11 mouse cellular contexts compared by ENCODE assay signal in genomic region chr2:35373003-35373402, GRCm38 (mm10). TPM values are rescaled to one million over a fixed set of nuclear protein-coding genes. Genes with fewer than 3 reads are reported as not detected.
A peak's percentile ranks its signal among the peaks of the same experiment; 100 is the strongest.
DNase-seq lines count a peak whose midpoint lies in the region; ATAC-seq and TF ChIP-seq lines count a peak whose summit lies in the region.
"Had no signal": no experiment of that assay in that cellular context is flagged by ENCODE, and none has a peak within 500 bp of the region (broad histone marks: within the 10 kb centered on the region; RNA-seq: fewer than 3 reads in every experiment).

No protein-coding gene starts in this region.

- intact Hi-C loops in gastrocnemius, postnatal 36 days (cut with DNase I), result no loop called here

- WGBS in neural tube, embryonic 15.5 days, result 23% methylated on average over 3 of the region's 3 CpGs
- 18% methylated on average over 3 of the region's 3 CpGs for WGBS in lung, embryonic 14.5 days

- no peak overlapping the region for H3K27ac ChIP-seq in neural tube, embryonic 15.5 days (replicated peaks)
- no peak overlapping the region for H3K27ac ChIP-seq in lung, embryonic 14.5 days (ENCODE audit: low read depth)
- H3K27ac ChIP-seq: hindbrain, embryonic 15.5 days had no signal

- peak; percentile 72 for TF ChIP-seq CTCF in lung, embryonic 14.5 days (IDR thresholded peaks at IDR 0.05; ENCODE audit: low read depth)

- H3K4me1 ChIP-seq in neural tube, embryonic 15.5 days, result no peaks in the 10 kb centered on the region
- H3K4me1 ChIP-seq in lung, embryonic 14.5 days (ENCODE audit: insufficient read depth), result no peaks in the 10 kb centered on the region
- H3K4me1 ChIP-seq: hindbrain, embryonic 15.5 days had no signal

- H3K9ac ChIP-seq in neural tube, embryonic 15.5 days (replicated peaks), result no peak overlapping the region
- H3K9ac ChIP-seq in lung, embryonic 14.5 days, result no peak overlapping the region
- H3K9ac ChIP-seq: hindbrain, embryonic 15.5 days had no signal

- ATAC-seq in neural tube, embryonic 15.5 days (ENCODE audit: low FRiP score), result no peak
- ATAC-seq in lung, embryonic 14.5 days (ENCODE audit: insufficient read depth), result no peak

- no peaks in the 10 kb centered on the region for H3K9me3 ChIP-seq in neural tube, embryonic 15.5 days (replicated peaks)
- no peaks in the 10 kb centered on the region for H3K9me3 ChIP-seq in lung, embryonic 14.5 days (ENCODE audit: low read depth, low read length)
- H3K9me3 ChIP-seq: hindbrain, embryonic 15.5 days had no signal

- peak; percentile 7 for DNase-seq in gastrocnemius, adult 18-20 months (ENCODE audit: low spot score)
- no peak for DNase-seq in gastrocnemius, postnatal 36 days
- peak; percentile 49 for DNase-seq in neural tube, embryonic 10.5 days (ENCODE audit: extremely low spot score, low spot score)
- peak; percentile 71 for DNase-seq in embryo, embryonic 10 days (ENCODE audit: low spot score)
- peak; percentile 79 for DNase-seq in lung, embryonic 14.5 days
- DNase-seq in thymus, postnatal 25 days, result peak; percentile 48
- no peak for DNase-seq in urinary bladder, postnatal 10 days (ENCODE audit: low spot score)

- no peaks in the 10 kb centered on the region for H3K27me3 ChIP-seq in neural tube, embryonic 15.5 days (replicated peaks)
- no peaks in the 10 kb centered on the region for H3K27me3 ChIP-seq in lung, embryonic 14.5 days (ENCODE audit: insufficient read depth, low read length)
- H3K27me3 ChIP-seq: hindbrain, embryonic 15.5 days had no signal

- no peak overlapping the region for H3K4me3 ChIP-seq in neural tube, embryonic 15.5 days (replicated peaks)
- H3K4me3 ChIP-seq in lung, embryonic 14.5 days (ENCODE audit: low read depth, low read length), result no peak overlapping the region
- H3K4me3 ChIP-seq: hindbrain, embryonic 15.5 days had no signal

- H3K4me2 ChIP-seq in neural tube, embryonic 15.5 days, result no peak overlapping the region
- no peak overlapping the region for H3K4me2 ChIP-seq in lung, embryonic 14.5 days
- H3K4me2 ChIP-seq: hindbrain, embryonic 15.5 days had no signal

- H3K36me3 ChIP-seq in neural tube, embryonic 15.5 days, result no peaks in the 10 kb centered on the region
- no peaks in the 10 kb centered on the region for H3K36me3 ChIP-seq in lung, embryonic 14.5 days (ENCODE audit: insufficient read depth)
- H3K36me3 ChIP-seq: hindbrain, embryonic 15.5 days had no signal

RNA-seq across cellular contexts. Expression of gene 4930568D16Rik, which starts 5.5 kb away (rescaled TPM):
- not detected for total RNA-seq in gastrocnemius, adult 18-20 months (2021)
- total RNA-seq in gastrocnemius, postnatal 36 days (2021), result not detected
- not detected in 2 replicates for polyA plus RNA-seq in neural tube, embryonic 15.5 days (2015; fragmentation: Nextera tagmentation; extraction: Ambion mirVana)
- not detected in 2 replicates for polyA plus RNA-seq in lung, embryonic 14.5 days (2014; fragmentation: Nextera tagmentation; extraction: Ambion mirVana)
- total RNA-seq: adrenal gland, postnatal 36 days had no signal
- polyA plus RNA-seq: hindbrain, embryonic 15.5 days; neural tube, embryonic 14.5 days had no signal

RNA-seq across cellular contexts. Expression of gene 4930402F06Rik, which starts 24.0 kb away (rescaled TPM):
- total RNA-seq in gastrocnemius, adult 18-20 months (2021), result not detected
- total RNA-seq in gastrocnemius, postnatal 36 days (2021), result not detected
- not detected in 2 replicates for polyA plus RNA-seq in neural tube, embryonic 15.5 days (2015; fragmentation: Nextera tagmentation; extraction: Ambion mirVana)
- polyA plus RNA-seq in lung, embryonic 14.5 days (2014; fragmentation: Nextera tagmentation; extraction: Ambion mirVana), result not detected in 2 replicates
- total RNA-seq: adrenal gland, postnatal 36 days had no signal
- polyA plus RNA-seq: hindbrain, embryonic 15.5 days; neural tube, embryonic 14.5 days had no signal

RNA-seq across cellular contexts. Expression of gene Stom, which starts 36.2 kb away (rescaled TPM):
- total RNA-seq in gastrocnemius, adult 18-20 months (2021), result 10 to 100 TPM; 33.3 to 33.7 TPM
- total RNA-seq in gastrocnemius, postnatal 36 days (2021), result 10 to 100 TPM; 18.4 to 20.7 TPM
- polyA plus RNA-seq in neural tube, embryonic 15.5 days (2015; fragmentation: Nextera tagmentation; extraction: Ambion mirVana), result 17.6 and 27.4 TPM in 2 replicates
- 30.6 and 33.3 TPM in 2 replicates for polyA plus RNA-seq in lung, embryonic 14.5 days (2014; fragmentation: Nextera tagmentation; extraction: Ambion mirVana)

Comparison
In these comparisons a context has a peak if more than half of its experiments do, and no peak if none do; other contexts are left out.
1. DNase-seq: peak in gastrocnemius, adult 18-20 months (single experiment), neural tube, embryonic 10.5 days (single experiment), embryo, embryonic 10 days (single experiment), lung, embryonic 14.5 days (single experiment) and thymus, postnatal 25 days (single experiment); none in gastrocnemius, postnatal 36 days (0 of 2) and urinary bladder, postnatal 10 days (single experiment).